Mouse (Mus musculus) kidney, postnatal 0 days (tissue): ENCODE results near the gene Gucy2e. TPM values are rescaled to one million over a fixed set of nuclear protein-coding genes. Genes with fewer than 3 reads are reported as not detected.
A peak's percentile ranks its signal among the peaks of the same experiment; 100 is the strongest.

Experiments used
- ATAC-seq: fragments of 200-750 bp; cut with Nextera tagmentation; replicated peaks from 2 replicates; pipeline ENCODE4 v1.8.0; 2017; ENCODE audit warnings: low read depth, moderate number of reproducible peaks, moderate TSS enrichment, moderate library complexity; ENCODE audit not compliant: low FRiP score
- DNase-seq: peaks from one replicate; pipeline ENCODE4 v3.0.0-alpha.2; 2016; ENCODE audit warnings: low spot score
- H3K27ac ChIP-seq: fragments of 300-500 bp; sonication (generic); 2 replicates; pipeline ENCODE4 v1.5.1; 2014; ENCODE audit warnings: mild to moderate bottlenecking
- H3K27me3 ChIP-seq: fragments of 300-500 bp; sonication (generic); 2 replicates; pipeline ENCODE4 v1.6.1; 2014; ENCODE audit warnings: low read length, mixed read lengths; ENCODE audit not compliant: insufficient read depth
- H3K36me3 ChIP-seq: fragments of 300-500 bp; sonication (generic); 2 replicates; pipeline ENCODE4 v1.6.1; 2014; ENCODE audit warnings: low read length, mixed read lengths; ENCODE audit not compliant: insufficient read depth
- H3K4me1 ChIP-seq: fragments of 300-500 bp; sonication (generic); replicated peaks from 2 replicates; pipeline ENCODE4 v1.6.1; 2014; ENCODE audit warnings: antibody characterized with exemption, low read length, mixed read lengths; ENCODE audit not compliant: insufficient read depth
- H3K4me2 ChIP-seq: fragments of 300-500 bp; sonication (generic); 2 replicates; pipeline ENCODE4 v1.6.1; 2014; ENCODE audit warnings: mild to moderate bottlenecking, low read length, moderate library complexity, mixed read lengths
- H3K4me3 ChIP-seq: fragments of 300-500 bp; sonication (generic); replicated peaks from 2 replicates; pipeline ENCODE4 v1.5.1; 2014; ENCODE audit warnings: low read depth, low read length
- H3K9ac ChIP-seq: fragments of 300-500 bp; sonication (generic); 2 replicates; pipeline ENCODE4 v1.6.1; 2014; ENCODE audit warnings: low read depth, low read length
- H3K9me3 ChIP-seq: fragments of 300-500 bp; sonication (generic); replicated peaks from 2 replicates; pipeline ENCODE4 v1.6.1; 2016; ENCODE audit warnings: low read length, inconsistent platforms, mixed read lengths
- CTCF ChIP-seq: IDR thresholded peaks from 2 replicates; pipeline ENCODE4 v1.5.1; 2016; ENCODE audit warnings: antibody characterized with exemption, low read depth, mild to moderate bottlenecking, moderate library complexity
- WGBS: fragments of 180-500 bp; shearing (Covaris S2); extraction: QIAGEN DNeasy Blood & Tissue Kit; methylation state at CpG from one replicate; pipeline ENCODE4 v1.1.7; 2014; 5-methylcytosine and 5-hydroxymethylcytosine counted together
- polyA plus RNA-seq: library from polyadenylated mRNA; unstranded; fragments of >200 nt; fragmentation: Nextera tagmentation; extraction: Ambion mirVana; gene quantifications from 2 replicates; pipeline ENCODE4 v1.2.1, GENCODE M21; 2015

Gucy2e gene
- polyA plus RNA-seq, 1 experiment from 2014 or later = 0.24 TPM

DNA sequence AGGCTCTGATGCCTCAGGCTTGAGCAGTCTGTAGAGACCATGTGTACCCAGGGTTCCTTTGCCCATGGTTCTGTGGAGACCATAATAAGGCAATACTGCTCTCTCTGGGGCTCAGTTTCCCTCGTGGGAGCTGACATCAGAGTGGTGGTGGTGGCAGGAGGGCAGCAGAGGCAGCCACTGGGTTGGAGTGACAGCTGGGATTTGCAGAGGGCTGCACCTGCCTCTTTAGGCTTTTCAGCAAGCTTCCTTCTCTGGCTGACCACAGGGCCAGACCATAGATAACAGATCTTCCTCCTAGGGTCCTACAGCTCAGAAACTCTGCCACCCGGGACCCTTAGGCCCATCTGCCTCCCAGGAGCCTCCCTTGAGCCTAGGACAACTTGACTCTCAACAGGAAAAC, 20.2 kb upstream of the Gucy2e start:
- WGBS = 62% methylated on average over 2 of the region's 2 CpGs
- ATAC-seq = no peak
- H3K4me3 ChIP-seq = no peak overlapping the region
- H3K9me3 ChIP-seq = no peaks in the 10 kb centered on the region
- H3K36me3 ChIP-seq = no peaks in the 10 kb centered on the region
- H3K9ac ChIP-seq = no peak overlapping the region
- no peak for TF ChIP-seq CTCF
- H3K27me3 ChIP-seq = no peaks in the 10 kb centered on the region
- no peak overlapping the region for H3K4me2 ChIP-seq
- DNase-seq = no peak
- H3K27ac ChIP-seq = no peak overlapping the region
- H3K4me1 ChIP-seq = no peaks in the 10 kb centered on the region

DNA sequence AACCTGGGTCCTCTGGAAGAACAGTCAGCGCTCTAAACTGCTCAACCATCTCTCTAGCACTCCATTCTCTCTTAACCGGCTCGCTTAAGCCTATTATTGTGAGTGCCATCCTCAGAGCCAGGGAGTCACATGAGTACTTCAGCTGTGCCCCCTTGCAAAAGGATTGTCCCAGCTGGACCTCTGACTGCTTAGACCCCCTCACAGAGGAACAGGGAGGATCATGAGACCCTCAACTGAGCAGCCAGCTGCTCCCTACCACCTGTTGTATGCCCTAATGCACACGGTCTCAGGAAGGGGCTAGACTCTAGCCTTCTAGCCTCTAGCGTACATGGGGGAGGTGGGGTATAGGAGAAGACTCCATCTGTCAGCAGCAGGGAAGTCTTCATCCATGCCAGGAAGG, 18.0 kb upstream of the Gucy2e start:
- no peak for TF ChIP-seq CTCF
- no peak overlapping the region for H3K4me2 ChIP-seq

DNA sequence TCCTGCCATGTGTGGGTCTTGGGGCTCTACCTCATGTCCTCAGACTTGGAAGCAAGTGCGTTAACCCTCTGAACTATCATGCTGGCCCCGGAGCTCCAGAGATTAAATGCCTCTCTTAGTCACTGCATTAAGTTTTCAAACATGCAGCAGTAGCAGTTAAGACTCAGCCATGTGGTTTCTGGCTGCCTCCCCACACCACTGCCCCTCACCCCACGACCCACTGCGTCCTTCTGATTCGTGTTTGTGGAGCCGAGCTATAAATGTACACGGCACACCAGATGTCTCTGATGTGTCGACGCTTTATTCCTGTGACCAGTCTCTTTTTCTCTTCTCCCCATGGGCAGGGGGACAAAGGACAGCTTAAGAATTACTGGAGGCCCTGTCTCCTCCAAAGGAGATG, 16.3 kb upstream of the Gucy2e start:
- TF ChIP-seq CTCF = no peak
- Histone ChIP-seq H3K4me2 (no peak overlapping the region), H3K4me1 (no peaks in the 10 kb centered on the region), H3K36me3 (no peaks in the 10 kb centered on the region), H3K27me3 (no peaks in the 10 kb centered on the region), H3K4me3 (no peak overlapping the region), H3K27ac (no peak overlapping the region), H3K9ac (no peak overlapping the region), H3K9me3 (no peaks in the 10 kb centered on the region)
- DNase-seq = no peak
- 43% methylated on average over 9 of the region's 9 CpGs for WGBS
- ATAC-seq = no peak

More for the DNA sequence above, 18.0 kb upstream of the Gucy2e start:
- Histone ChIP-seq H3K9me3 (no peaks in the 10 kb centered on the region), H3K36me3 (no peaks in the 10 kb centered on the region), H3K27ac (no peak overlapping the region), H3K9ac (no peak overlapping the region), H3K4me1 (no peaks in the 10 kb centered on the region), H3K4me3 (no peak overlapping the region), H3K27me3 (no peaks in the 10 kb centered on the region)
- DNase-seq (no peak), ATAC-seq (no peak)
- 85% methylated on average over 5 of the region's 5 CpGs for WGBS

DNA sequence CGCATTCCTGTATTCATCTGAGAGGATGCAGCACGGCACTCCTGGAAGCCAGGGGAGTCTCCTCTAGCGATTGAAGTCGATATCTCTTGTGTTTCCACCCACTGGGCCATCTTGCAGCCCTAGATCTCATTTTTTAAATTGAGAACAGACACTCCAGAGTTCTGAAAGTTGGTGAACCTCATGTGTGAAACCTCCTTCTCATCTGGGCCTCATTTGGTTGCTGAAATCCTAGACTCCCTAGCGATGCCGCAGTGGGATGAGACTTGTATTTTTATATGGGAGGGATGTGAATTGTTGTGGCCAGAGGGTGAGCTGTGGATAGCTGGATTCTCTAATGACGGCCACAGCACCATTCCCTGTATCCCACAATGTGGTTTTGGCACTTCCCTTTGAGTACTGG, 15.1 kb upstream of the Gucy2e start:
- Histone ChIP-seq H3K4me2 (no peak overlapping the region), H3K9me3 (no peaks in the 10 kb centered on the region), H3K9ac (no peak overlapping the region), H3K4me1 (no peaks in the 10 kb centered on the region), H3K27ac (no peak overlapping the region), H3K27me3 (no peaks in the 10 kb centered on the region), H3K4me3 (no peak overlapping the region), H3K36me3 (no peaks in the 10 kb centered on the region)
- TF ChIP-seq CTCF = no peak
- DNase-seq (no peak), ATAC-seq (no peak)
- 81% methylated on average over 7 of the region's 7 CpGs for WGBS

DNA sequence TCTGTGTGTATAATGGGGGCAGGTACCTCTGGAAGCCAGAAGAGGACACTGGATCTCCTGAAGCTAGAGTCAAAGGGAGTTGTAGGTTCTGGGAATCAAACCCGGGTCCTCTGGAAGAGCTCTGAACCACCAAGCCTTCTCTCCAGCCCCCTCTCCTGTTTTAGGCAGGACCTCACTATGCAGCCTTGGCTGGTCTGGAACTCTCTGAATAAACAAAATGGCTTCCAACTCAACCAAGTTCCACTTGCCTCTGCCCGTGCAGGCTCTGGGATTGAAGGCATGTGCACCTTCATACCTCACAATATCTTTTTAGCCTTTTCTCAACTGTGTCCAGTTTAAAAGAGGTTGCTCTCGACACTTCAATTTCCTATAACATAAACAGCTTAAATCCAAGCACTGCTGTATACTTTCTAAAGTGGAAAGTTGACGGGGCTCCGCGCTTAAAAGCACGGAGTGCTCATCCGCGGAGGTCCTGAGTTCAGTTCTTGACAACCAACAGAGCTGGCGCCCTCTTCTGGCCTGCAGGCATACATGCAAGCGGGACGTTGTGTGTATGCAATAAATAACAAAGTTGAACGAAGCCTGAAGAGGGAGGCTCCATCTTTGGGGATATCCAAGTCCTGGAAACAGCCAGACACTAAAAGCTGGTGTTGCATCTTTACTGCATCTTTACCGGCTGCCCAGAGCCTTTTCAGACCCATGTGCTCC, 14.5 kb upstream of the Gucy2e start:
- H3K4me3 ChIP-seq = no peak overlapping the region
- H3K4me1 ChIP-seq = no peaks in the 10 kb centered on the region
- no peak overlapping the region for H3K4me2 ChIP-seq
- ATAC-seq = no peak
- no peaks in the 10 kb centered on the region for H3K36me3 ChIP-seq
- H3K9ac ChIP-seq = no peak overlapping the region
- DNase-seq = no peak
- TF ChIP-seq CTCF = peak; percentile 53
- H3K9me3 ChIP-seq = no peaks in the 10 kb centered on the region
- no peaks in the 10 kb centered on the region for H3K27me3 ChIP-seq
- WGBS = 60% methylated on average over 14 of the region's 14 CpGs
- H3K27ac ChIP-seq = no peak overlapping the region

DNA sequence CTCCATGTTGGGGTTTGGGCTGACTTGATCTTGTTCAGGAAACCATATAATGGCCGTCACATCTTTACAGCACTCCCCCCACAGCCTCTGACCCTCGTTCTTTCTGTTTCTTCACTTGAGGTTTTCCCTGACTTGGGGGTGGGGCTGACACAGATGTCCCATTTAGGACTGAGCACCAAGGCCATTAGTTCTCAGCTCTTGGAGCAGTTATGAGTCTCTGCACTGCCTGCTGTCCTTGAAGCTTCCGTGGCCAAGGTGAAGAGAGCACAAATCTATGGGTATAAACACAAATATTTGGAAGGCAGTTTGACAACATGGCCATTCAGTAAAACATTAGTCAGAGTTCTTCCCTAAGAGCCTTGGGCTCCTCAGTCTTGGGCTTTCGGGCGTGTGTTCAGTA, 13.3 kb upstream of the Gucy2e start:
- H3K9ac ChIP-seq = no peak overlapping the region
- H3K36me3 ChIP-seq = no peaks in the 10 kb centered on the region
- no peak overlapping the region for H3K27ac ChIP-seq
- no peak for TF ChIP-seq CTCF
- H3K4me2 ChIP-seq = no peak overlapping the region
- no peak overlapping the region for H3K4me3 ChIP-seq
- ATAC-seq (no peak), DNase-seq (no peak)
- H3K9me3 ChIP-seq = no peaks in the 10 kb centered on the region
- H3K4me1 ChIP-seq = no peaks in the 10 kb centered on the region
- H3K27me3 ChIP-seq = no peaks in the 10 kb centered on the region
- 72% methylated on average over 5 of the region's 5 CpGs for WGBS

DNA sequence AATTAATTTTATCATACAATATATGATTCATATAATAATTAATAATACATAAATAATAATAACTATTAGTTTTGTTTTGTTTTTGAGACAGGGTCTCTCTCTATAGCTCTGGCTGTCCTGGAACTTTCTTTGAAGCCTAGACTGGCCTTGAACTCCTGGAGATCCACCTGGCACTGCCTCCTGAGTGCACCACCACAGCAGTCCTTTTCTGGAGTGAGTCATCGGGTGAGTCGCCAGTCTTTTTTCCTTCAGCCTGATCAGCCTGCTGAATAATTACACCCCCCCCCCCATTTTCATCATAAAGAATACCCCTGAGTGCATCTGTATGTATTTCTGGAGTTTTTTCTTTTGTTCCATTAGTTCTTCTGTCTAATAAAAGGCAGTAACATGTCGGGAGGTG, 12.3 kb upstream of the Gucy2e start:
- no peaks in the 10 kb centered on the region for H3K27me3 ChIP-seq
- H3K27ac ChIP-seq = no peak overlapping the region
- WGBS = 89% methylated on average over 3 of the region's 3 CpGs
- H3K9me3 ChIP-seq = no peaks in the 10 kb centered on the region
- no peaks in the 10 kb centered on the region for H3K36me3 ChIP-seq
- H3K4me3 ChIP-seq = no peak overlapping the region
- no peak for DNase-seq
- no peak overlapping the region for H3K9ac ChIP-seq
- TF ChIP-seq CTCF = no peak
- H3K4me2 ChIP-seq = no peak overlapping the region
- no peak for ATAC-seq
- no peaks in the 10 kb centered on the region for H3K4me1 ChIP-seq
